Mouse (Mus musculus) gastrocnemius, postnatal 36 days (tissue): Measurements from ENCODE around the gene Smarcb1. TPM values are rescaled to one million over a fixed set of nuclear protein-coding genes. Genes with fewer than 3 reads are reported as not detected.
"Not testable (repeated sequence)": the region's sequence is repeated elsewhere in the genome, so short reads cannot be mapped to it uniquely, and the experiment has no call there.

Source experiments
- DNase-seq, 2 experiments: peaks; one replicate each; pipeline ENCODE4 v3.0.0; 2022
- intact Hi-C: fragments of 180-260 bp; cut with DNase I; formaldehyde crosslinking; loops from one replicate; pipeline ENCODE4 v1.15.1; 2025
- total RNA-seq, 2 experiments: library from RNA; stranded (reverse); gene quantifications; 2 replicates each; pipeline ENCODE4 v1.2.3; 2021

Smarcb1 gene
- total RNA-seq, 2 experiments from 2014 or later = 10.8 to 12.2 TPM

GRCm38 (mm10) chr10:75895730-75896129 lies 25.7 kb downstream of the Smarcb1 start:
- intact Hi-C loops = no loop called here
- no peak for DNase-seq

- intact Hi-C loops = no loop called here
- no peak for DNase-seq
Observed at GRCm38 (mm10) chr10:75894601-75895000, 26.8 kb downstream of the Smarcb1 start.

- intact Hi-C loops = no loop called here
- DNase-seq = peak; percentile 75 to 76
Observed at GRCm38 (mm10) chr10:75893089-75893750, 28.2 kb downstream of the Smarcb1 start, which contains the start of gene Derl3. TSS of gene Derl3 (plus strand) at chr10:75893413.

GRCm38 (mm10) chr10:75889406-75890153 lies 31.8 kb downstream of the Smarcb1 start:
- intact Hi-C loops = no loop called here
- no peak for DNase-seq

GRCm38 (mm10) chr10:75887504-75887903 lies 33.9 kb downstream of the Smarcb1 start:
- intact Hi-C loops, DNase-seq: not testable (repeated sequence)

- DNase-seq = no peak
- intact Hi-C loops = loop anchor here (5.0 kb wide), 1 partner anchor 68 kb away; the partner anchor contains the start of gene Gm5134
Observed at GRCm38 (mm10) chr10:75884742-75885141, 36.7 kb downstream of the Smarcb1 start.

- DNase-seq = peak; percentile 57 to 66
- intact Hi-C loops = loop anchor here (5.0 kb wide), 1 partner anchor 69 kb away; the partner anchor contains the start of gene Gm5134
Observed at GRCm38 (mm10) chr10:75883232-75883552, 38.2 kb downstream of the Smarcb1 start.

- DNase-seq = no peak
- intact Hi-C loops = loop anchor here (5.0 kb wide), 1 partner anchor 70 kb away; the partner anchor contains the start of gene Gm5134
Observed at GRCm38 (mm10) chr10:75882433-75883231, 38.8 kb downstream of the Smarcb1 start.

GRCm38 (mm10) chr10:75881578-75882432 lies 39.6 kb downstream of the Smarcb1 start:
- intact Hi-C loops = loop anchor here (5.0 kb wide), 1 partner anchor 70 kb away; the partner anchor contains the start of gene Gm5134

GRCm38 (mm10) chr10:75880771-75881577 lies 40.4 kb downstream of the Smarcb1 start:
- intact Hi-C loops = loop anchor here (5.0 kb wide), 1 partner anchor 71 kb away; the partner anchor contains the start of gene Gm5134

More at GRCm38 (mm10) chr10:75881578-75882432, 39.6 kb downstream of the Smarcb1 start:
- DNase-seq = no peak

GRCm38 (mm10) chr10:75880351-75880750 lies 41.1 kb downstream of the Smarcb1 start:
- no peak for DNase-seq
- intact Hi-C loops = loop anchor here (5.0 kb wide), 1 partner anchor 72 kb away; the partner anchor contains the start of gene Gm5134

More at GRCm38 (mm10) chr10:75880771-75881577, 40.4 kb downstream of the Smarcb1 start:
- DNase-seq = no peak

- intact Hi-C loops = no loop called here
- no peak for DNase-seq
Observed at GRCm38 (mm10) chr10:75878836-75879235, 42.6 kb downstream of the Smarcb1 start.

GRCm38 (mm10) chr10:75873543-75874170 lies 47.8 kb downstream of the Smarcb1 start:
- intact Hi-C loops = no loop called here
- DNase-seq = no peak

GRCm38 (mm10) chr10:75872915-75873542 lies 48.4 kb downstream of the Smarcb1 start:
- peak in 1 of 2 experiments; percentile 49 for DNase-seq
- intact Hi-C loops = no loop called here

GRCm38 (mm10) chr10:75872025-75872914 lies 49.1 kb downstream of the Smarcb1 start:
- intact Hi-C loops = no loop called here
- DNase-seq = no peak

GRCm38 (mm10) chr10:75861587-75861986 lies 59.8 kb downstream of the Smarcb1 start:
- intact Hi-C loops = no loop called here
- DNase-seq = no peak

GRCm38 (mm10) chr10:75860746-75861145 lies 60.7 kb downstream of the Smarcb1 start:
- intact Hi-C loops = no loop called here

More at GRCm38 (mm10) chr10:75860746-75861145, 60.7 kb downstream of the Smarcb1 start:
- no peak for DNase-seq
